In genomic region chr10:89434509-89435210, GRCm38 (mm10) we compare ENCODE assay signal across 15 mouse cellular contexts. TPM values are rescaled to one million over a fixed set of nuclear protein-coding genes. Genes with fewer than 3 reads are reported as not detected.
DNase-seq lines count a peak whose midpoint lies in the region; ATAC-seq lines count a peak whose summit lies in the region.
"Had no signal": no experiment of that assay in that cellular context is flagged by ENCODE, and none has a peak within 500 bp of the region (broad histone marks: within the 10 kb centered on the region; RNA-seq: fewer than 3 reads in every experiment).

No protein-coding gene starts in this region.

- ATAC-seq in limb, embryonic 13.5 days (ENCODE audit: low FRiP score, low read depth), result no peak
- peak; percentile 48; the same call in 1 of the 2 replicates for ATAC-seq in forebrain, embryonic 14.5 days
- no peak for ATAC-seq in heart, embryonic 12.5 days (ENCODE audit: insufficient number of reproducible peaks, low FRiP score)

- H3K27me3 ChIP-seq in limb, embryonic 13.5 days, result no peaks in the 10 kb centered on the region
- H3K27me3 ChIP-seq in limb, embryonic 10.5 days (ENCODE audit: low read depth, poor library complexity, severe bottlenecking), result no peaks in the 10 kb centered on the region
- H3K27me3 ChIP-seq in forebrain, embryonic 14.5 days (replicated peaks; ENCODE audit: control insufficient read depth, insufficient read depth, low read length), result peaks cover 3% of the 10 kb centered on the region; the same call in 1 of the 2 replicates
- H3K27me3 ChIP-seq in midbrain, embryonic 10.5 days (ENCODE audit: low read depth, poor library complexity, severe bottlenecking), result peaks cover 88% of the 10 kb centered on the region
- H3K27me3 ChIP-seq in heart, embryonic 12.5 days (replicated peaks), result no peaks in the 10 kb centered on the region
- H3K27me3 ChIP-seq: liver, embryonic 15.5 days had no signal

- 0 out of 2 replicates have a peak overlapping the region, but pooled peaks have one; percentile 10 for H3K27ac ChIP-seq in limb, embryonic 13.5 days
- no peak overlapping the region for H3K27ac ChIP-seq in limb, embryonic 10.5 days
- no peak overlapping the region for H3K27ac ChIP-seq in forebrain, embryonic 14.5 days (ENCODE audit: low read depth, low read length)
- H3K27ac ChIP-seq in midbrain, embryonic 10.5 days (replicated peaks), result 0 out of 2 replicates have a peak overlapping the region, but pooled peaks have one; percentile 3
- H3K27ac ChIP-seq in heart, embryonic 12.5 days (ENCODE audit: poor library complexity, severe bottlenecking), result no peak overlapping the region
- H3K27ac ChIP-seq: kidney, postnatal 0 days; left cerebral cortex, adult 2 months; liver, embryonic 15.5 days had no signal

- no peak for DNase-seq in limb, embryonic 10.5 days (ENCODE audit: low spot score)
- DNase-seq in forebrain, embryonic 14.5 days (ENCODE audit: low spot score), result peak; percentile 81
- DNase-seq in midbrain, embryonic 10.5 days (ENCODE audit: low spot score), result peak; percentile 45
- DNase-seq in retina, postnatal 1 day, result peak; percentile 86
- DNase-seq in adrenal gland, postnatal 14 days, result no peak
- DNase-seq in liver, result no peak
- DNase-seq: adrenal gland, adult 8-10 months; cerebellum, adult 9-11 months; lung, postnatal 4 days; right cerebral cortex, postnatal 4 days had no signal

- H3K36me3 ChIP-seq in limb, embryonic 13.5 days, result 0 out of 2 replicates have a peak, but pooled peaks cover 3% of the 10 kb centered on the region
- H3K36me3 ChIP-seq in limb, embryonic 10.5 days, result peaks cover 7% of the 10 kb centered on the region
- H3K36me3 ChIP-seq in forebrain, embryonic 14.5 days (ENCODE audit: control insufficient read depth, insufficient read depth, low read length), result 0 out of 2 replicates have a peak, but pooled peaks cover 3% of the 10 kb centered on the region
- peaks cover 24% of the 10 kb centered on the region for H3K36me3 ChIP-seq in midbrain, embryonic 10.5 days
- peaks cover 30% of the 10 kb centered on the region for H3K36me3 ChIP-seq in heart, embryonic 12.5 days

- H3K9ac ChIP-seq in limb, embryonic 13.5 days, result no peak overlapping the region
- peak overlapping the region; percentile 2; the same call in 1 of the 2 replicates for H3K9ac ChIP-seq in forebrain, embryonic 14.5 days (ENCODE audit: low read length)
- H3K9ac ChIP-seq in heart, embryonic 12.5 days, result no peak overlapping the region
- H3K9ac ChIP-seq: liver, embryonic 15.5 days had no signal

- H3K9me3 ChIP-seq in limb, embryonic 13.5 days, result no peaks in the 10 kb centered on the region
- H3K9me3 ChIP-seq in limb, embryonic 10.5 days (replicated peaks), result no peaks in the 10 kb centered on the region
- H3K9me3 ChIP-seq in forebrain, embryonic 14.5 days (replicated peaks; ENCODE audit: control insufficient read depth, low read length), result no peaks in the 10 kb centered on the region
- H3K9me3 ChIP-seq in midbrain, embryonic 10.5 days (replicated peaks), result no peaks in the 10 kb centered on the region
- no peaks in the 10 kb centered on the region for H3K9me3 ChIP-seq in heart, embryonic 12.5 days (replicated peaks)
- H3K9me3 ChIP-seq: liver, embryonic 15.5 days had no signal

- no peak overlapping the region for H3K4me2 ChIP-seq in limb, embryonic 13.5 days (replicated peaks)
- H3K4me2 ChIP-seq in forebrain, embryonic 14.5 days (ENCODE audit: low read length), result peak overlapping the region; percentile 39
- H3K4me2 ChIP-seq in heart, embryonic 12.5 days, result no peak overlapping the region
- H3K4me2 ChIP-seq: liver, embryonic 15.5 days had no signal

- H3K4me3 ChIP-seq in limb, embryonic 13.5 days, result no peak overlapping the region
- H3K4me3 ChIP-seq in limb, embryonic 10.5 days, result no peak overlapping the region
- no peak overlapping the region for H3K4me3 ChIP-seq in forebrain, embryonic 14.5 days (ENCODE audit: low read depth, low read length)
- peak overlapping the region; percentile 28 for H3K4me3 ChIP-seq in midbrain, embryonic 10.5 days
- no peak overlapping the region for H3K4me3 ChIP-seq in heart, embryonic 12.5 days
- H3K4me3 ChIP-seq: left cerebral cortex, adult 2 months; liver, embryonic 15.5 days had no signal

- WGBS in limb, embryonic 13.5 days, result 75% methylated on average over 17 of the region's 17 CpGs
- WGBS in limb, embryonic 10.5 days, result 85% methylated on average over 17 of the region's 17 CpGs
- WGBS in forebrain, embryonic 14.5 days, result 4% methylated on average over 17 of the region's 17 CpGs
- 19% methylated on average over 17 of the region's 17 CpGs for WGBS in midbrain, embryonic 10.5 days
- WGBS in heart, embryonic 12.5 days, result 75% methylated on average over 17 of the region's 17 CpGs

- H3K4me1 ChIP-seq in limb, embryonic 13.5 days, result peaks cover 8% of the 10 kb centered on the region
- no peaks in the 10 kb centered on the region for H3K4me1 ChIP-seq in limb, embryonic 10.5 days
- H3K4me1 ChIP-seq in forebrain, embryonic 14.5 days (ENCODE audit: control insufficient read depth, insufficient read depth, low read length), result peaks cover 25% of the 10 kb centered on the region
- peaks cover 35% of the 10 kb centered on the region for H3K4me1 ChIP-seq in midbrain, embryonic 10.5 days
- H3K4me1 ChIP-seq in heart, embryonic 12.5 days (replicated peaks), result peaks cover 24% of the 10 kb centered on the region

RNA-seq across cellular contexts. Expression of gene Gas2l3, which starts 9.1 kb away (rescaled TPM):
- 14.9 and 15.1 TPM in 2 replicates for polyA plus RNA-seq in limb, embryonic 13.5 days (2015; fragmentation: Nextera tagmentation; extraction: Ambion mirVana)
- 10.6 and 13.8 TPM in 2 replicates for polyA plus RNA-seq in limb, embryonic 10.5 days (2016; fragmentation: Nextera tagmentation; extraction: Ambion mirVana)
- polyA plus RNA-seq in forebrain, embryonic 14.5 days (2014; fragmentation: Nextera tagmentation; extraction: Ambion mirVana), result 7.7 and 12.3 TPM in 2 replicates
- 18.7 and 19.4 TPM in 2 replicates for polyA plus RNA-seq in midbrain, embryonic 10.5 days (2016; fragmentation: Nextera tagmentation; extraction: Ambion mirVana)
- polyA plus RNA-seq in heart, embryonic 12.5 days (2016; fragmentation: Nextera tagmentation; extraction: Ambion mirVana), result 27.4 and 28.1 TPM in 2 replicates
- 8.5 and 9.2 TPM in 2 replicates for total RNA-seq in adrenal gland, postnatal 14 days (2021)

Comparison
In these comparisons a context has a peak if more than half of its experiments do, and no peak if none do; other contexts are left out.
1. H3K27ac ChIP-seq: peak in limb, embryonic 13.5 days (single experiment) and midbrain, embryonic 10.5 days (single experiment); none in limb, embryonic 10.5 days (single experiment), forebrain, embryonic 14.5 days (single experiment) and heart, embryonic 12.5 days (single experiment).
2. DNase-seq: peak in forebrain, embryonic 14.5 days (single experiment), midbrain, embryonic 10.5 days (single experiment) and retina, postnatal 1 day (single experiment); none in limb, embryonic 10.5 days (single experiment), adrenal gland, postnatal 14 days (single experiment) and liver (single experiment).